Mouse (Mus musculus): ENCODE data around the gene Gm13276. TPM values are rescaled to one million over a fixed set of nuclear protein-coding genes. Genes with fewer than 3 reads are reported as not detected.
"Not testable (repeated sequence)": the region's sequence is repeated elsewhere in the genome, so short reads cannot be mapped to it uniquely, and the experiment has no call there.

Gm13276 gene
- not detected for total RNA-seq (2021)

- DNase-seq (ENCODE audit: extremely low spot score in 1 of 2, low spot score in 1 of 2): not testable (repeated sequence)
Measured at GRCm38 (mm10) chr4:88785409-88785808, at the start of gene Gm13276. Gene Gm13276 (plus strand): TSS chr4:88785709.

DNA sequence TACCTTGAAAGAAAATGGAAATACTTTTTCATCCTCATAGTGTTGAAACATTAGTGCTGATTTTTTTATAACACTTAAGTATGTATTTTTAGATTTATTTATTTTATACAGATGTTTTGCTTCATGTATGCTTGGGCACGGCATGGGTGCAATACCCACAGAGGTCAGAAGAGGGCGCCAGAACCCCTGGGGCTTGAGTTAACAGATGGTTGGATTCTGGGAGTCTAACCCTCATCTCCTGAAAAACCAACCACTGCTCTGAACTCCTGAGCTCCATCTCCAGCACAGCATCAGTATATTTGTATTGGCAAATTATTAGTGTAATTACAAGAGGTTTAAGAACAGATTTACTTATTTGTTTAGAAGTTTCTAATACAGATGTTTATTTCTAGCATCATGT, 47.0 kb upstream of the Gm13276 start:
- peak; percentile 36 to 76 for DNase-seq (ENCODE audit: extremely low spot score in 1 of 2, low spot score in 1 of 2)

DNA sequence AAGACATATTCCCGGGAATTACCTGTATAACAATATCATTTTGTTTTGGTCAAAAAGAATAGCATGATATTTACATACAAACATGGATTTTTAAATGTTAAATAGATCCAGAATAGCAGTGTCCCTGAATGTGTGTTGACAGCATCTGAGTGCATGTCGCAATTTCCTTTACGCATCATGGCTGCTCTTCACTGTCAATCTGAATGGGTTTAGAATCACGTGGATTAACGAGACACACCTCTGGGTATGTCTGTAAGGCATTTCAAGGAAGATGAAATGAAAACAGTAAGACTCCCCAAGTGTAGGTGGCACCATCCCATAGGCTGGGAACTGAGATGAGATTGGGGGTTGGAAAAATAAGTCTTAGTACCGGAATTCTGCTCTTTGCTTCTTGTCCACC, 46.5 kb upstream of the Gm13276 start:
- no peak for DNase-seq (ENCODE audit: extremely low spot score in 1 of 2, low spot score in 1 of 2)

DNA sequence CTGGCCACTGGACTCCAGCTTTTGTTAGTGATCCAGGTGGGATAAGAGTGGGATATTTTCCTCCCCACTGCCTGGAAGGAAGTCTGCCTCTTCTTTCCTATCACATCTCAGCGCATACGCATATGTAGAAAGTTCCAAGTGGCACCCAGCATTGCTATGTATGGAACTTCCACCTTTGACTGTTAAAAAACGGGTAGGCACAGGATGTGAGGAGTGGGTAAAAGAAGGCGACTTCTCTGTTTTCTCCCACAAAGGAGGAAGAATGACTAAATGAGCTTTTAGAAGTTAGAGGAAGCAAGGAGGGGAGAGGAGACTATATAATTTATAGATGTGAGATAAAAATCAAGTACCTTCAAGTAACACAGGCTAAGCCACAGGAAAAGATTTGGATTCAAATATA, 44.1 kb upstream of the Gm13276 start:
- no peak for DNase-seq (ENCODE audit: extremely low spot score in 1 of 2, low spot score in 1 of 2)

- no peak for DNase-seq (ENCODE audit: extremely low spot score in 1 of 2, low spot score in 1 of 2)
Measured at GRCm38 (mm10) chr4:88742771-88743371, 42.6 kb upstream of the Gm13276 start.

GRCm38 (mm10) chr4:88744207-88744606, 41.3 kb upstream of the Gm13276 start:
- DNase-seq (ENCODE audit: extremely low spot score in 1 of 2, low spot score in 1 of 2): no peak

DNA sequence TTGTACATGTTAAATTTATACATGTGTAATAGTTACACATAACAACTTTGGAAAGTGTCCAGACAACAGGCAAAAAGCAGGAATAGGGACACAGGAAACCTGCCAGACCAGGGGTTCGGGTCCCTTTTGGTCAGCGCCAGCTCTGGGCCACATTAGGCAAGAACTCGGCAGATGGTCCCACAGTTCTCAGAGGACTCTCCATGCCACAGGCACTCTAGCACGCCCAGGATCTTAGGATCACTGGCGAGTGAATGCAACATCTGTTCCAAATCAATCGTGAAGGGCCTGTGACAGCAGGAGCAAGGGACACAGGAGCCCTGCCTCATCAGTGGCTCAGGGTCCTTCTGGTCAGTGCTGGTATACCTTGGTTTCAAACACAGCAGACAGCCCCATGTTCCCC, 35.6 kb upstream of the Gm13276 start:
- DNase-seq (ENCODE audit: extremely low spot score in 1 of 2, low spot score in 1 of 2): no peak

- DNase-seq (ENCODE audit: extremely low spot score in 1 of 2, low spot score in 1 of 2): peak; percentile 64 to 77
Measured at GRCm38 (mm10) chr4:88754818-88755340, 30.6 kb upstream of the Gm13276 start, which contains the start of gene Gm13271. Gene Gm13271 (plus strand): TSS chr4:88754868.

DNA sequence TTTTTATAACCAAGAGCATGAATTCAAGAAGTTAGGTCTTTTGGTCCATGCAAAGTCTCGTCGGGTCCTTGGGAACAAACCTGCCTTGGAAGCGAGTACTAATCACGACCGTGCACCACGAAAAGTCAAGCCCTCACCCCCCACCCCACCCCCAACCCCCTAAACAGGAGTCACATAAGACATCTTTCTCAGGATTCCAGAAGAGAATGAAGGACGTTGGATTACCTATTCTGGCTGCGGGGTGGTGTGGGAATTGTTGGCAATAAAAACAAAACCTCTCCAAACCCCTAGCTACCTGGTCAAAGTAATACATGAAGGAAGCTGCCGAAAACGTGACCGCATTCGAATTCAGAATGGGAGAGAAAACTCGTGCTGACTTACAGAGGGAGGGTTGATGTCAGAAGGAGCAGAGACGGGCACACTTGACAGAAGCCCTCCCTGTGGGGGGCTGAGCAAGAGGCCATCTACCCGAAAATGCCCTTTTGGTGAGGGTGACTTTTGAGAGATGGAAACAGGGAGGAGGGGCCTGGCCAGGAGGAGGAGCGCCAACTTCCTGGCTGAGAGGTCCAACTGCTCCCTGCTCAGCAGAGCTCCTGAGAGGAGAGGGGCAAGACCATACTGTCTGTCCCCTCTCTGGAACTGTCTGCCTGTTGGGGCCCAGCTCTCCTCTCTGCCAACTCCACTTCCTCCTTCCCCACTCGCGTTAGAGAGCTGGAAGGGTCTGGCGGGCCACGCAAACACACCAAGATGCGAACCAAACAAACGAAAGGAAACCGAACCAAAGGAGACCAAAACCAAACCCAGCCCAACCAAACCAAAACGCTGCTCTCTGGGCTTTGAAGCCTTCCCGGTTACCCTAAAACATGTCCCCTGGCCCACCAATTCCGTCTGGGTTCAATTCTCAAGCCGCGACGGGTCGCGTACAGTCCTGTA, 28.7 kb upstream of the Gm13276 start:
- DNase-seq (ENCODE audit: extremely low spot score in 1 of 2, low spot score in 1 of 2): not testable (repeated sequence)

DNA sequence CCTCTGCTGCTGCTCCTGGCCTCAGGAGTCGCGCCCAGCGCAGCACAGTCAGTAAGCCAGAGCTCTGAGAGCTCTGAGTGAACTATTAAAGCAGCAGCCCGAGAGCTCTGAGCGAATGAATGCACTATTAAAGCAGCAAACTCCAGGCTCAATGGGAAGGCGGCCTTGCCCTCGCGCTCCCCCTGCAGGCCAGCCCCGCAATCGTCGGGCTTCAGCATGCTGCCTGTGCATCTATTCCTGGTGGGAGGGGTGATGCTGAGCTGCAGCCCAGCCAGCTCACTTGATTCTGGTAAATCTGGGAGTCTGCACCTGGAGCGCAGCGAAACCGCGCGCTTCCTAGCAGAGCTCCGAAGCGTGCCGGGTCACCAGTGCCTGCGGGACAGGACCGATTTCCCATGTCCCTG, 27.9 kb upstream of the Gm13276 start:
- peak; percentile 81 to 99 for DNase-seq (ENCODE audit: extremely low spot score in 1 of 2, low spot score in 1 of 2)

DNA sequence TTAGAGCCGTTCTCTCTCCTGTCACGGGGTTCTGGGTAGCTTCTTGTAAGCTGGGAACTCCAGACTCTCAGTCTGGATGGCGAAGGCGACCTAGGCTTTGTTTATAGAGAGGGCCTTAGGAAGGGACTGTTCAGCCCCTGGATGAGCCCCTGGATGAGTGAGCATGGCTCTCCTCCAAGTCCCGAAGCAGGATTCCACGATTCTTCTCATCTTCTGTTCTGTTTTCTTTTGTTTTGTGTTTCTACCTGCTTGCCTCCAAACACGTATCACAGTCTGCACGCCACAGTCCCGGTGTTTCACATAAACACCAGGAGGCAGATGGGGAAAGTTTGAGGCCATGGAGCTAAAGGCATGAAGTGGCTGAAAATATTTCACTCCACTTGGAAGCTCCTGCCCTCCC, 26.8 kb upstream of the Gm13276 start:
- not testable (repeated sequence) for DNase-seq (ENCODE audit: extremely low spot score in 1 of 2, low spot score in 1 of 2)

DNA sequence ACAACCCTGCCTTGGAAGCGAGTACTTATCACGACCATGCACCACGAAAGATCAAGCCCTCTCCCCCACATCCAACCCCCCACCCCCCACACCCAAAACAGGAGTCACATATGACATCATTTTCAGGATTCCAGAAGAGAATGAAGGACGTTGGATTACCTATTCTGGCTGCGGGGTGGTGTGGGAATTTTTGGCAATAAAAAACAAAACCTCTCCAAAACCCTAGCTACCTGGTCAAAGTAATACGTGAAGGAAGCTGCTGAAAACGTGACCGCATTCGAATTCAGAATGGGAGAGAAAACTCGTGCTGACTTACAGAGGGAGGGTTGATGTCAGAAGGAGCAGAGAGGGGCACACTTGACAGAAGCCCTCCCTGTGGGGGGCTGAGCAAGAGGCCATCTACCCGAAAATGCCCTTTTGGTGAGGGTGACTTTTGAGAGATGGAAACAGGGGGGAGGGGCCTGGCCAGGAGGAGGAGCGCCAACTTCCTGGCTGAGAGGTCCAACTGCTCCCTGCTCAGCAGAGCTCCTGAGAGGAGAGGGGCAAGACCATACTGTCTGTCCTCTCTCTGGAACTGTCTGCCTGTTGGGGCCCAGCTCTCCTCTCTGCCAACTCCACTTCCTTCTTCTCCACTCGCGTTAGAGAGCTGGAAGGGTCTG, 25.8 kb upstream of the Gm13276 start, which contains the start of gene Gm13283:
Gene Gm13283 (plus strand): TSS at position 510 of the 659 bp plus-strand sequence.
- DNase-seq (ENCODE audit: extremely low spot score in 1 of 2, low spot score in 1 of 2): peak; percentile 12 to 16

GRCm38 (mm10) chr4:88760431-88760830, 25.1 kb upstream of the Gm13276 start:
- peak; percentile 25 to 34 for DNase-seq (ENCODE audit: extremely low spot score in 1 of 2, low spot score in 1 of 2)

GRCm38 (mm10) chr4:88761776-88762175, 23.7 kb upstream of the Gm13276 start:
- DNase-seq (ENCODE audit: extremely low spot score in 1 of 2, low spot score in 1 of 2): peak; percentile 61 to 72

GRCm38 (mm10) chr4:88762341-88762740, 23.2 kb upstream of the Gm13276 start:
- peak in 1 of 2 experiments; percentile 15 for DNase-seq (ENCODE audit: extremely low spot score in 1 of 2, low spot score in 1 of 2)

- DNase-seq (ENCODE audit: extremely low spot score in 1 of 2, low spot score in 1 of 2): peak; percentile 8 to 18
Measured at GRCm38 (mm10) chr4:88763384-88764018, 22.0 kb upstream of the Gm13276 start.

DNA sequence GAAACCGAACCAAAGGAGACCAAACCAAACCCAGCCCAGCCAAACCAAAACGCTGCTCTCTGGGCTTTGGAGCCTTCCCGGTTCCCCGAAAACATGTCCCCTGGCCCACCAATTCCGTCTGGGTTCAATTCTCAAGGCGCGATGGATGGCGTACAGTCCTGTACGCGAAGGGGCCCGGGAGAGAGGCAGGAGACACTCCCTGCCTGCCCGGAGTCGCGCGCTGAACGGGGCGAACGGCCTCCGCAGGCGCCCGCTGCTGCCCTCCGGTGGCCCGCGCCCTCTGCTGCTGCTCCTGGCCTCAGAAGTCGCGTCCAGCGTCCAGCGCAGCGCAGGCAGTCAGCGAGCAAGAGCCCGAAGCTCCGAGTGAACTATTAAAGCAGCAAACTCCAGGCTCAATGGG, 12.0 kb upstream of the Gm13276 start, which contains the start of gene Gm13290:
Gene Gm13290 (plus strand): TSS at position 301 of the 400 bp plus-strand sequence.
- not testable (repeated sequence) for DNase-seq (ENCODE audit: extremely low spot score in 1 of 2, low spot score in 1 of 2)

DNA sequence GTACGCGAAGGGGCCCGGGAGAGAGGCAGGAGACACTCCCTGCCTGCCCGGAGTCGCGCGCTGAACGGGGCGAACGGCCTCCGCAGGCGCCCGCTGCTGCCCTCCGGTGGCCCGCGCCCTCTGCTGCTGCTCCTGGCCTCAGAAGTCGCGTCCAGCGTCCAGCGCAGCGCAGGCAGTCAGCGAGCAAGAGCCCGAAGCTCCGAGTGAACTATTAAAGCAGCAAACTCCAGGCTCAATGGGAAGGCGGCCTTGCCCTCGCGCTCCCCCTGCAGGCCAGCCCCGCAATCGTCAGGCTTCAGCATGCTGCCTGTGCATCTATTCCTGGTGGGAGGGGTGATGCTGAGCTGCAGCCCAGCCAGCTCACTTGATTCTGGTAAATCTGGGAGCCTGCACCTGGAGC, 8.9 kb upstream of the Gm13276 start, which contains the start of gene Gm13289:
Gene Gm13289 (plus strand): TSS at position 301 of the 400 bp plus-strand sequence.
- not testable (repeated sequence) for DNase-seq (ENCODE audit: extremely low spot score in 1 of 2, low spot score in 1 of 2)

DNA sequence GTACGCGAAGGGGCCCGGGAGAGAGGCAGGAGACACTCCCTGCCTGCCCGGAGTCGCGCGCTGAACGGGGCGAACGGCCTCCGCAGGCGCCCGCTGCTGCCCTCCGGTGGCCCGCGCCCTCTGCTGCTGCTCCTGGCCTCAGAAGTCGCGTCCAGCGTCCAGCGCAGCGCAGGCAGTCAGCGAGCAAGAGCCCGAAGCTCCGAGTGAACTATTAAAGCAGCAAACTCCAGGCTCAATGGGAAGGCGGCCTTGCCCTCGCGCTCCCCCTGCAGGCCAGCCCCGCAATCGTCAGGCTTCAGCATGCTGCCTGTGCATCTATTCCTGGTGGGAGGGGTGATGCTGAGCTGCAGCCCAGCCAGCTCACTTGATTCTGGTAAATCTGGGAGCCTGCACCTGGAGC, 6.0 kb upstream of the Gm13276 start, which contains the start of gene Gm13272:
Gene Gm13272 (plus strand): TSS at position 301 of the 400 bp plus-strand sequence.
- DNase-seq (ENCODE audit: extremely low spot score in 1 of 2, low spot score in 1 of 2): not testable (repeated sequence)

DNA sequence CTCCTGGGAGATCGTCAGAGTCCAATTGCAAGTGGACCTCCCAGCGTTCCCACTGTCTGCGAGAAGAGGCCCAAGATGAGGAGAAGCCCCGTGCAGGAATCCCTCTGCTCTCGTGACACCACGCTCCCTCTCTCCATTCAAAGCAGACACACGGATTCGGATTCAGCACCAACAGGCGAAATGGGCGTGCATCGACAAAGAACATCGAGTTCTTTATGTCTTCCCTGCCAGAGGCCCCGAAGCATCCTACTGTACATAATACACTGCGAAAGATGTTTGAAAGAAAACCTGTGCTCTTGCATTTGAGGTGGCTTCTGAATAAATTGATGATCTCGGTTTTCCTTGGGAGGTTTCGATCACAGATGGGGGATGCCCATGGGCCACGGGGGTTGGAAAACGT, 5.2 kb upstream of the Gm13276 start:
- not testable (repeated sequence) for DNase-seq (ENCODE audit: extremely low spot score in 1 of 2, low spot score in 1 of 2)

Data from layer of hippocampus, postnatal 25 days (tissue).